Mouse (Mus musculus) spleen, adult 2 months (tissue): ENCODE data around the gene Sppl2c.

ENCODE experiments used
- CTCF ChIP-seq: fragments of 200-500 bp; IDR thresholded peaks from 2 replicates; pipeline ENCODE4 v1.5.1; 2011; ENCODE audit warnings: mild to moderate bottlenecking, inconsistent platforms; ENCODE audit not compliant: insufficient read depth, insufficient read length, insufficient replicate concordance; ENCODE audit errors: extremely low read depth
- POLR2A ChIP-seq: fragments of 200-500 bp; IDR thresholded peaks from 2 replicates; pipeline ENCODE4 v1.6.1; 2011; ENCODE audit warnings: low read depth, low read length, inconsistent platforms

DNA sequence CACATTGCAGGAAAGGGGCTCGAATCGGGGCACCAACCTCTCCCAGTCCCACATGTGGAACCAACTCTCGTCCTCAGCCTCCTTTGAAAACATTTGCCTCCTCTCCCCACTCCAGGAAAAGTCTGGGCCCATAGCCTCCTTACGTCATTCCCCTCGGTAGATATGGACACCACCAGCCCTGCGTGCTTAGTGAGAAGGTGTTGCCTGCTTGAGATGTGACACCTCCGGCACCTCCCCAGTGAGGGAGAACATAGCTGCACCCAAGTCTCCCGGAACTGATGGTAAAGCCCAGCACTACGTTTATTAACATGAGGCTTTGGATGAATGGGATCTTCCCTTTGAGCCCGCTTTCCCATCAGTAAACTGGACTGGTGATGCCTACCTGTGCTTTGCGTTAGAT is 9.3 kb downstream of the Sppl2c start:
- TF ChIP-seq CTCF (no peak), POLR2A (no peak)
